Mouse (Mus musculus): ENCODE data around the gene Paqr9.

DNA sequence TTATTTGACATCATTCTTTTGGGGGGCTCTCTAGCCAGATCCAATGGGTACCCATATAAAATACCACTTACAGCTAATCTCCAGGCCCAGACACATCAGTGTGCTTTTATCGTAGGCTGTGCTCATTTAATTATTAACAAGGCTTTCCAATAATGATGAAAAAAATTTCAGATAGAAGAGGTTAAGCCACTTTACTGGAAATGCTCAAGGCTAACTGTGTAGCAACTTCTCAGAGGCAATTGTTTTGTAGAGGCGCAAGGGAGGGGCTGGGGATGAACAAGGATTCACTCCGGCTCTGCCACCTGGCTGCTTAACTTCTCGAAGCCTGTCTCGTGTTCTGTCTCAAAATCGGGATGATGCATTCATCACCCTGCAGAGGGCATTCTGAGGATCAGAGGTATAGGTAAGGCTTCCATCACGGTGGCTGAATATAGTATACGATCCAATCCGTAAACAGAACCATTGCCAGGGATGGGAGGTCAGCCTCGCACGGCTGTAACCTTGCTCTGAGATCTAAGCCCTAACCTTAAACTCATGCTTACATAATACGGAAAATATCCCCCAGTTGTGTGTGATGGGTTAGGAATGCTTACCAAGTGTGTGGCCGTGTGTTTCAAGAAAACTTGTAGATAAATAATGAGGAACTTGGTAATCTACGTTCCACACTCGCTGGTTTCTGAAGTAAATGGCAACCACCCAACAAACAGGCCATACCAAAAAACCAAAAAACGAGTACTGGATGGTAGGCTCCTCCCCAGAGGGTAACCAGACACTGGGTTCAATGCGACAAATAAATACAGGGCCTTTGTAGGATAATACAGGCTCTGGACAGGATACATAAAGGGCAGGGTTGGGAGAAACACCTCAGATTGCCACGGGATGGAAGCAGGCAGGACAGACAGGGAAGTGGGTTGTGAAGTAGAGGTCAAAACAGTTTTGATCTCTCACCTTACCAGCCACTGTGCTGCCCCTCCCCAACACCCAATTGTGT lies 4.9 kb upstream of the Paqr9 start:
- TF ChIP-seq GATA1 (IDR thresholded peaks at IDR 0.05; ENCODE audit: borderline replicate concordance, low read length), result no peak
- no peak for TF ChIP-seq FLI1 (IDR thresholded peaks at IDR 0.05; ENCODE audit: low read length)

Data from megakaryocyte, embryonic 14.5 days (primary cell).